Mouse (Mus musculus): ENCODE measurements around the gene Akt2. TPM values are rescaled to one million over a fixed set of nuclear protein-coding genes. Genes with fewer than 3 reads are reported as not detected.

Akt2 gene
- polyA plus RNA-seq, 1 experiment from 2014 or later, result 117 TPM

- 61% methylated on average over 4 of the region's 4 CpGs for WGBS
- Histone ChIP-seq H3K4me1 (peaks cover 23% of the 10 kb centered on the region), H3K27ac (replicated peaks) (peak overlapping the region; percentile 99), H3K9me3 (replicated peaks) (no peaks in the 10 kb centered on the region), H3K36me3 (peaks cover 6% of the 10 kb centered on the region; the same call in 1 of the 2 replicates), H3K4me2 (replicated peaks) (peak overlapping the region; percentile 61), H3K4me3 (replicated peaks) (peak overlapping the region; percentile 78), H3K9ac (peak overlapping the region; percentile 37; the same call in 1 of the 2 replicates), H3K27me3 (no peaks in the 10 kb centered on the region)
- ATAC-seq (ENCODE audit: insufficient number of reproducible peaks, low FRiP score, low TSS enrichment, low read depth), result no peak
These were observed 662 bp upstream of the Akt2 start for GRCm38 (mm10) chr7:27590566-27591213.

GRCm38 (mm10) chr7:27592217-27592929 is 1.0 kb downstream of the Akt2 start:
- WGBS, result 2% methylated on average over 17 of the region's 17 CpGs
- no peaks in the 10 kb centered on the region for H3K9me3 ChIP-seq (replicated peaks)
- peaks cover 9% of the 10 kb centered on the region; the same call in 1 of the 2 replicates for H3K36me3 ChIP-seq
- peak overlapping the region; percentile 99 for H3K27ac ChIP-seq (replicated peaks)
- H3K4me1 ChIP-seq, result peaks cover 34% of the 10 kb centered on the region
- no peaks in the 10 kb centered on the region for H3K27me3 ChIP-seq
- peak overlapping the region; percentile 87 for H3K9ac ChIP-seq
- 0 out of 2 replicates have a peak, but pooled peaks have one; percentile 6 for ATAC-seq (ENCODE audit: insufficient number of reproducible peaks, low FRiP score, low TSS enrichment, low read depth)
- H3K4me3 ChIP-seq (replicated peaks), result peak overlapping the region; percentile 78
- peak overlapping the region; percentile 61 for H3K4me2 ChIP-seq (replicated peaks)

- H3K4me3 ChIP-seq (replicated peaks), result peak overlapping the region; percentile 78
- H3K9ac ChIP-seq, result peak overlapping the region; percentile 87; the same call in 1 of the 2 replicates
- no peaks in the 10 kb centered on the region for H3K9me3 ChIP-seq (replicated peaks)
- peaks cover 9% of the 10 kb centered on the region; the same call in 1 of the 2 replicates for H3K36me3 ChIP-seq
- no peak for ATAC-seq (ENCODE audit: insufficient number of reproducible peaks, low FRiP score, low TSS enrichment, low read depth)
- no peaks in the 10 kb centered on the region for H3K27me3 ChIP-seq
- H3K4me1 ChIP-seq, result peaks cover 41% of the 10 kb centered on the region
- peak overlapping the region; percentile 61 for H3K4me2 ChIP-seq (replicated peaks)
- H3K27ac ChIP-seq (replicated peaks), result peak overlapping the region; percentile 99
- WGBS, result 65% methylated on average over 12 of the region's 12 CpGs
These were observed 1.7 kb downstream of the Akt2 start for GRCm38 (mm10) chr7:27592934-27593645.

- peak; percentile 31; the same call in 1 of the 2 replicates for ATAC-seq (ENCODE audit: insufficient number of reproducible peaks, low FRiP score, low TSS enrichment, low read depth)
- H3K27ac ChIP-seq (replicated peaks), result peak overlapping the region; percentile 88
These were observed 5.5 kb downstream of the Akt2 start for GRCm38 (mm10) chr7:27596586-27597503.

GRCm38 (mm10) chr7:27598053-27598452 is 6.7 kb downstream of the Akt2 start:
- 70% methylated on average over 7 of the region's 7 CpGs for WGBS
- Histone ChIP-seq H3K36me3 (peaks cover 9% of the 10 kb centered on the region; the same call in 1 of the 2 replicates), H3K4me1 (peaks cover 67% of the 10 kb centered on the region), H3K27me3 (no peaks in the 10 kb centered on the region), H3K9ac (no peak overlapping the region), H3K9me3 (replicated peaks) (no peaks in the 10 kb centered on the region), H3K27ac (replicated peaks) (peak overlapping the region; percentile 88; the same call in 1 of the 2 replicates), H3K4me3 (replicated peaks) (no peak overlapping the region), H3K4me2 (replicated peaks) (no peak overlapping the region)
- no peak for ATAC-seq (ENCODE audit: insufficient number of reproducible peaks, low FRiP score, low TSS enrichment, low read depth)

More at GRCm38 (mm10) chr7:27596586-27597503, 5.5 kb downstream of the Akt2 start:
- peak overlapping the region; percentile 27 for H3K4me2 ChIP-seq (replicated peaks)
- H3K9me3 ChIP-seq (replicated peaks), result no peaks in the 10 kb centered on the region
- no peak overlapping the region for H3K9ac ChIP-seq
- peaks cover 63% of the 10 kb centered on the region for H3K4me1 ChIP-seq
- peaks cover 9% of the 10 kb centered on the region; the same call in 1 of the 2 replicates for H3K36me3 ChIP-seq
- H3K27me3 ChIP-seq, result no peaks in the 10 kb centered on the region
- no peak overlapping the region; the same call in 1 of the 2 replicates for H3K4me3 ChIP-seq (replicated peaks)
- WGBS, result 44% methylated on average over 10 of the region's 10 CpGs

- Histone ChIP-seq H3K4me1 (peaks cover 66% of the 10 kb centered on the region), H3K4me2 (replicated peaks) (no peak overlapping the region), H3K9ac (no peak overlapping the region), H3K9me3 (replicated peaks) (no peaks in the 10 kb centered on the region), H3K4me3 (replicated peaks) (no peak overlapping the region), H3K36me3 (no peaks in the 10 kb centered on the region), H3K27me3 (no peaks in the 10 kb centered on the region), H3K27ac (replicated peaks) (peak overlapping the region; percentile 49)
- 60% methylated on average over 4 of the region's 4 CpGs for WGBS
- ATAC-seq (ENCODE audit: insufficient number of reproducible peaks, low FRiP score, low TSS enrichment, low read depth), result no peak
These were observed 10.3 kb downstream of the Akt2 start for GRCm38 (mm10) chr7:27601628-27602027.

- Histone ChIP-seq H3K27ac (replicated peaks) (peak overlapping the region; percentile 49; the same call in 1 of the 2 replicates), H3K4me1 (peaks cover 66% of the 10 kb centered on the region), H3K9ac (no peak overlapping the region), H3K9me3 (replicated peaks) (no peaks in the 10 kb centered on the region), H3K4me3 (replicated peaks) (no peak overlapping the region), H3K4me2 (replicated peaks) (no peak overlapping the region), H3K36me3 (no peaks in the 10 kb centered on the region), H3K27me3 (no peaks in the 10 kb centered on the region)
- ATAC-seq (ENCODE audit: insufficient number of reproducible peaks, low FRiP score, low TSS enrichment, low read depth), result no peak
- WGBS, result 74% methylated on average over 2 of the region's 2 CpGs
These were observed 10.8 kb downstream of the Akt2 start for GRCm38 (mm10) chr7:27602161-27602560.

- WGBS, result 79% methylated on average over 7 of the region's 7 CpGs
- no peak overlapping the region for H3K4me2 ChIP-seq (replicated peaks)
- H3K4me3 ChIP-seq (replicated peaks), result no peak overlapping the region
- no peak for ATAC-seq (ENCODE audit: insufficient number of reproducible peaks, low FRiP score, low TSS enrichment, low read depth)
- H3K9ac ChIP-seq, result no peak overlapping the region
- H3K27me3 ChIP-seq, result no peaks in the 10 kb centered on the region
- peaks cover 66% of the 10 kb centered on the region for H3K4me1 ChIP-seq
- H3K9me3 ChIP-seq (replicated peaks), result no peaks in the 10 kb centered on the region
- no peaks in the 10 kb centered on the region for H3K36me3 ChIP-seq
- no peak overlapping the region for H3K27ac ChIP-seq (replicated peaks)
These were observed 11.5 kb downstream of the Akt2 start for GRCm38 (mm10) chr7:27602835-27603234.

GRCm38 (mm10) chr7:27604661-27605348 is 13.5 kb downstream of the Akt2 start:
- Histone ChIP-seq H3K9ac (no peak overlapping the region), H3K27ac (replicated peaks) (no peak overlapping the region), H3K36me3 (peaks cover 16% of the 10 kb centered on the region), H3K4me3 (replicated peaks) (no peak overlapping the region), H3K27me3 (no peaks in the 10 kb centered on the region), H3K4me2 (replicated peaks) (no peak overlapping the region), H3K9me3 (replicated peaks) (no peaks in the 10 kb centered on the region), H3K4me1 (peaks cover 65% of the 10 kb centered on the region)
- WGBS, result 56% methylated on average over 5 of the region's 5 CpGs
- ATAC-seq (ENCODE audit: insufficient number of reproducible peaks, low FRiP score, low TSS enrichment, low read depth), result no peak

Measured in embryonic facial prominence, embryonic 15.5 days (tissue).